Mouse (Mus musculus) embryonic fibroblast, embryonic 13.5 days (primary cell): ENCODE data around the gene Cacna1i.

Experiments
- CTCF ChIP-seq: IDR thresholded peaks from 2 replicates; pipeline ENCODE4 v1.5.1; 2011; ENCODE audit warnings: mild to moderate bottlenecking, control low read depth, low read length, moderate library complexity, borderline replicate concordance; ENCODE audit not compliant: insufficient read depth
- POLR2A ChIP-seq: IDR thresholded peaks from 2 replicates; pipeline ENCODE4 v1.6.1; 2011; ENCODE audit warnings: low read depth, mild to moderate bottlenecking, control low read depth, low read length, moderate library complexity

DNA sequence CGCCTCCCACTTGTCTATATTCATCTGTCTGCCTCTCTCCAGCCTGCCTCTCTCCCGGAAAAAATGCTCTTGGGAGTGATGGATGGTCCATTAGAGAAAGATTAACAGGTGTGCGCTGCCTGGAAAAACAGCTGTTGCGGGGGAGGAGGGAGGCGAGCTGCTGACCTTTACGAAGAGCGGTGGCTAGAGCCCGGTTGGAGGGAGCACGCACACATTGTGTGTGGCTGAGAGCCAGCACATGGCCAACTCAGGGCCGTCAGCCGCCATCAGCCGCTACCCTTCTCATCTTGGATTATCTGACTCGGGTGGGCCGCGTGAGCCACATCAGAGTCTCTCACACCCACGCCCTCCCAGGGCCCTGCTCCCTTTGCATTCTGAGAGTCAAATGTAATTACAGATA lies 79.9 kb downstream of the Cacna1i start:
- no peak for TF ChIP-seq POLR2A
- TF ChIP-seq CTCF = no peak
